9 mouse cellular contexts compared by ENCODE assay signal in genomic region chr3:36853733-36854440, GRCm38 (mm10). TPM values are rescaled to one million over a fixed set of nuclear protein-coding genes. Genes with fewer than 3 reads are reported as not detected.
DNase-seq lines count a peak whose midpoint lies in the region; ATAC-seq lines count a peak whose summit lies in the region.
"Had no signal": no experiment of that assay in that cellular context is flagged by ENCODE, and none has a peak within 500 bp of the region (broad histone marks: within the 10 kb centered on the region; RNA-seq: fewer than 3 reads in every experiment).

No protein-coding gene starts in this region.

- no peak overlapping the region for H3K4me3 ChIP-seq in heart, embryonic 11.5 days (ENCODE audit: low read depth, low read length)

- WGBS in heart, embryonic 11.5 days (ENCODE audit: insufficient replicate concordance) = 34% methylated on average over 10 of the region's 10 CpGs

- no peak for DNase-seq in heart, postnatal 4 days
- peak; percentile 88 for DNase-seq in CD4-positive, CD25-positive, alpha-beta regulatory T cell, adult 2 months (ENCODE audit: low read depth, low spot score)
- peak; percentile 92 for DNase-seq in induced T-regulatory cell, adult 2 months (ENCODE audit: low read depth)
- DNase-seq in ovary, postnatal 10 days (ENCODE audit: low spot score) = no peak
- no peak for DNase-seq in layer of hippocampus, postnatal 14 days (ENCODE audit: low spot score in 2 of 2)

- peak; percentile 35; the same call in 1 of the 2 replicates for ATAC-seq in heart, embryonic 11.5 days (replicated peaks; ENCODE audit: insufficient number of reproducible peaks, low FRiP score, low TSS enrichment)
- ATAC-seq in monocyte, adult 5-6 weeks (replicated peaks; ENCODE audit: insufficient number of reproducible peaks, low FRiP score, low TSS enrichment, poor library complexity, severe bottlenecking) = peak; percentile 93
- no peak for ATAC-seq in frontal cortex, adult (ENCODE audit: low TSS enrichment)
- ATAC-seq: Patski had no signal

- no peaks in the 10 kb centered on the region for H3K4me1 ChIP-seq in heart, embryonic 11.5 days (ENCODE audit: control insufficient read depth, insufficient read depth, low read length)

- no peak overlapping the region; the same call in 1 of the 2 replicates for H3K27ac ChIP-seq in heart, embryonic 11.5 days (ENCODE audit: low read depth, low read length)

- peak overlapping the region; percentile 48 for H3K4me2 ChIP-seq in heart, embryonic 11.5 days

- no peaks in the 10 kb centered on the region for H3K27me3 ChIP-seq in heart, embryonic 11.5 days (ENCODE audit: control insufficient read depth, insufficient read depth, low read length)

- H3K36me3 ChIP-seq in heart, embryonic 11.5 days (ENCODE audit: control insufficient read depth, insufficient read depth, low read length) = no peaks in the 10 kb centered on the region

- H3K9me3 ChIP-seq in heart, embryonic 11.5 days (replicated peaks; ENCODE audit: control insufficient read depth, low read length) = no peaks in the 10 kb centered on the region

- no peak overlapping the region for H3K9ac ChIP-seq in heart, embryonic 11.5 days (ENCODE audit: low read depth, low read length)

RNA-seq across cellular contexts. Expression of gene 4932438A13Rik, which starts 9.0 kb away (rescaled TPM):
- 34.7 and 41.6 TPM in 2 replicates for polyA plus RNA-seq in heart, embryonic 11.5 days (2014; fragmentation: Nextera tagmentation; extraction: Ambion mirVana)
- total RNA-seq in heart, postnatal 4 days (2021) = 10 to 100 TPM; 49.6 to 52.7 TPM
- 73.1 to 131 TPM (median 89.0 TPM) in 3 replicates for total RNA-seq in monocyte, adult 5-6 weeks (2017)
- 100 to 1,000 TPM in 1 of 2 experiments, 10 to 100 TPM in 1; 92.2 to 106 TPM for total RNA-seq in layer of hippocampus, postnatal 14 days (2021)

Comparison
In these comparisons a context has a peak if more than half of its experiments do, and no peak if none do; other contexts are left out.
1. DNase-seq: peak in CD4-positive, CD25-positive, alpha-beta regulatory T cell, adult 2 months (single experiment) and induced T-regulatory cell, adult 2 months (single experiment); none in heart, postnatal 4 days (single experiment), ovary, postnatal 10 days (single experiment) and layer of hippocampus, postnatal 14 days (0 of 2).